Mouse (Mus musculus): ENCODE results near the gene Apol9b. TPM values are rescaled to one million over a fixed set of nuclear protein-coding genes. Genes with fewer than 3 reads are reported as not detected.
A peak's percentile ranks its signal among the peaks of the same experiment; 100 is the strongest.
"Not testable (repeated sequence)": the region's sequence is repeated elsewhere in the genome, so short reads cannot be mapped to it uniquely, and the experiment has no call there.

The Apol9b gene
- not detected in 2 replicates for polyA plus RNA-seq (2016; fragmentation: Nextera tagmentation; extraction: Ambion mirVana)

DNA sequence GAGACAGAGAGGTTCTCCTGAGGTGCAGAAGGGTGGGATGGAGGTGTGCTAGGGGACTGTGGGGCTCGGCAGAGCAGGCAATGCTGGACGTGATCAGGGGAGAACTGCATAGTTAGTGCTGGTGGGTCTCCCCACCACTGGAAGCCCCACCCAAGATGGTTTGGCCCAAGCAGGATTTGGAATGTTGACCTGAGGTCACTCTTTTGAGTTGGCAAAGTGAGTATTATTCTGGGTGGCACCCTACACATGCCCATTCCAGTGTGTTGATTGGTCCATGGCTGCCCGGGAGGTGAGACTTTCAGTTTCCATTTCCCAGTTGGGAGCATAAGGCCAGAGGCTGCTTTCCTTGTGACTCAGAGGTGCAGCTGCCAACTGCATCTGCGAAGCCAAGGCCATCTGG is at the start of gene Apol9b:
Gene Apol9b (plus strand): TSS at position 301 of the 400 bp plus-strand sequence.
- ATAC-seq (ENCODE audit: low FRiP score); H3K4me1 ChIP-seq; H3K9ac ChIP-seq; H3K36me3 ChIP-seq; H3K9me3 ChIP-seq (replicated peaks); H3K27me3 ChIP-seq; H3K4me2 ChIP-seq (replicated peaks); H3K4me3 ChIP-seq; H3K27ac ChIP-seq: not testable (repeated sequence)
- WGBS: 80% methylated on average over 1 of the region's 4 CpGs

DNA sequence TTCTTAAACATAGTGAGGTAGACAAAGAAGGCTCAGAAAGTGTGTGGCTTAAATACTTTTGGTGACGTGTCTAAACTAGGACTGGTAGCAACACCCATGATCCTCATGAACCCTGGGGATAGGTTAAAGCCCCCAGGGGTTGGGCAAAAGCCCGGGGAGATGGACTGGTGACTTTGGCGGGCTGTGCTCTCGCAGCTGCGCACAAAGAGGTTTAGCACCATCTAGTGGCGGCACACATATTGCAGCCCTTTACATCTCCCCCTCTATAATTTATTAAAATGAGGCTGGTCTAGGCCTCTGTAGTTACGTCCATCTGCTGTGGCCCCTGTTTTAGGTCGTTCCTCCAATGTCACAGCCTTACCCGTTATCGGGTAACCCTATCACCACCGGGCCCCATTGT is 44.9 kb upstream of the Apol9b start:
- not testable (repeated sequence) for H3K27me3 ChIP-seq; H3K4me1 ChIP-seq; H3K27ac ChIP-seq; H3K9me3 ChIP-seq (replicated peaks); H3K4me2 ChIP-seq (replicated peaks); H3K36me3 ChIP-seq; ATAC-seq (ENCODE audit: low FRiP score); H3K9ac ChIP-seq; H3K4me3 ChIP-seq
- WGBS: 20% methylated on average over 11 of the region's 11 CpGs

DNA sequence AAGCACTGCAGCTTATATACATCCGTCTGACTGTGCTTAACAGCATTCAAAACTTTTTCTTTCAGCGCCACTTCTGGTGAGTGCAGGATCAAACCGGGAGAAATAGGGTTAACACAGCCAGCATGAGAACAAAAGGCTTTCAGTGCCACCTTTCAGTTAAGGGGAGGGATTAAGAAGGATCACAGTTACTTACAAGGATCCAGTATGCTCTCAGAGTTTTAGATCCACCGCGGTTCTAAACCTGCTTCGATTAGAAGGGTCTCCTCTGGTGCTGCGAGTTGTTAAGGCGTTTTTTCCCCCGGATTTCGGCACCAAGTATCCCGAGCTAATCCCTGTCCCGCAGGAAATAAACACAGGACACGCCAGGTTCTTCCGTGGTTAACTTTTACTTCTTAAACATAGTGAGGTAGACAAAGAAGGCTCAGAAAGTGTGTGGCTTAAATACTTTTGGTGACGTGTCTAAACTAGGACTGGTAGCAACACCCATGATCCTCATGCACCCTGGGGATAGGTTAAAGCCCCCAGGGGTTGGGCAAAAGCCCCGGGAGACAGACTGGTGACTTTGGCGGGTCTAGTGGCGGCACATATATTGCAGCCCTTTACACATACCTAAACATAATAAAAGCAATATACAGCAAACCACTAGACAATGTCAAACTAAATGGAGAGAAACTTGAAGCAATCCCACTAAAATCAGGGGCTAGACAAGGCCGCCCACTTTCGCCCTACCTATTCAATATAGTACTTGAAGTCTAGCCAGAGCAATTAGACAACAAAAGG is 37.1 kb upstream of the Apol9b start:
- WGBS: 8% methylated on average over 19 of the region's 20 CpGs
- not testable (repeated sequence) for H3K4me1 ChIP-seq; H3K9me3 ChIP-seq (replicated peaks); H3K27me3 ChIP-seq; H3K27ac ChIP-seq; H3K36me3 ChIP-seq; ATAC-seq (ENCODE audit: low FRiP score)
- Histone ChIP-seq H3K4me3 (peak overlapping the region; percentile 17), H3K9ac (0 out of 2 replicates have a peak overlapping the region, but pooled peaks have one; percentile 15), H3K4me2 (replicated peaks) (peak overlapping the region; percentile 45)

DNA sequence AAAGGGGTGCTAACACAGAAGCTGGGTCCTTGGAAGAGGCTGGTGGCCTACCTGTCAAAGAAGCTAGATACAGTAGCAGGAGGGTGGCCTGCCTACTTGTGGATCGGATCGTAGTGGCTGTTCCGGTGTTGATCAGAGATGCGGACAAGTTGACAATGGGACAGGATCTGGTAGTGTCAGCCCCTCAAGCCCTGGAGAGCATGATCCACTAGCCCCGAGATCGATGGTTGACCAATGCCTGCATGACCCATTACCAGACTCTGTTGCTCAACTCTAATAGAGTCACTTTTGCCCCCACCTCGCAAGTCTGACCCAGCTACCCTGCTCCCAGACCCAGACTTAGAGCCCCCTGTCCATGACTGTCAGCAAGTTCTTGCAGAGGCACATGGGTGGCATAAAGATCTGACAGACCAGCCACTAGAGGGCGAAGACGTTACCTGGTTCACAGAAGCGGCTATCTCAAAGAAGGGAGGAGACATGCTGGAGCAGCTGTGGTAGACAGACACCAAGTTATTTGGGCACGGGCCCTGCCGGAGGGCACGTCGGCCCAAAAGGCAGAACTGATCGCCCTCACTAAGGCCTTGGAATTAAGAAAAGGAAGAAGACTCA is 34.0 kb upstream of the Apol9b start:
- 47% methylated on average over 11 of the region's 15 CpGs for WGBS
- not testable (repeated sequence) for H3K9me3 ChIP-seq (replicated peaks); H3K9ac ChIP-seq; H3K36me3 ChIP-seq; H3K4me1 ChIP-seq; ATAC-seq (ENCODE audit: low FRiP score); H3K4me3 ChIP-seq; H3K27me3 ChIP-seq; H3K4me2 ChIP-seq (replicated peaks); H3K27ac ChIP-seq

DNA sequence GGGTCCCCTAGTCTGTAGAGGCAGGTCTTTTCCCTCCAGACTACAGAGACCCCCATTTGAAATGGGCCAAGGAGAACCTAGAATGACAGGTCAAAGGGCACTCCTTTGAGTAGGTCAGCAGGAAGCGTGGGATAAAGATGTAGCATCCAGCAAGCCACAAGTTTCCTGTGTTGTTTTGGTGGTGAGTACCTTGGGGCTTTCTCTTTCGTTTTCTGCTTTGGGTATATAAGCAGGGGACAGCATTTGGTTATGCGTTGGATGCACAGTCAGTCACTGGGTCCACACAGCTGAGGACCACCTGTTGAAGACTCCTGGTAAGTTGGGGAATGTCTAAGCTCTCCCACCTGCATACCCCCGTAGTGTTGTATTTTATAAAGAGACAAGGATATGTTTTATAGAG is 30.2 kb upstream of the Apol9b start, which contains the start of gene Apol7e:
Gene Apol7e (plus strand): TSS at position 202 of the 400 bp plus-strand sequence.
- H3K4me2 ChIP-seq (replicated peaks); H3K9ac ChIP-seq; ATAC-seq (ENCODE audit: low FRiP score); H3K27me3 ChIP-seq; H3K4me3 ChIP-seq; H3K9me3 ChIP-seq (replicated peaks); H3K4me1 ChIP-seq; H3K27ac ChIP-seq; H3K36me3 ChIP-seq: not testable (repeated sequence)
- 79% methylated on average over 4 of the region's 4 CpGs for WGBS

DNA sequence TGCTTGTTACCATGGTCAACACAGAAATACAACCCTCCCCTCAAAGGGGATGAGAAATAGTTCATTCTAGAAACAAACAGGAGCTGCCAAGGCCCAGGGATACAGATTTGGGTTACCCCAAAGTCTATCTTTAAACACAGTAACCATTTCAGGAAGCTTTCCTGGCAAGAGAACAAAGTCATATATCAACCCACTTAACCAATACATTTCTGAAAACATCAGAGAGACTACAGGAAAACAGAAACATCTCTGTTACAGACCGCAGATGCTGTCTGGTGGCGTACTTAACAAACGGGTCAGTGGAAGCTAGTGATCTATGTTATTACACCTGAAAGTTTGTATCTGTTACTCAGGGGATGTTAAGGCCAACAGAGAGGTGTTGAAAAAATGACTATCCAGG is 23.5 kb upstream of the Apol9b start:
- not testable (repeated sequence) for H3K27ac ChIP-seq; H3K27me3 ChIP-seq; H3K4me1 ChIP-seq; H3K9ac ChIP-seq; H3K4me3 ChIP-seq; H3K4me2 ChIP-seq (replicated peaks); H3K36me3 ChIP-seq; ATAC-seq (ENCODE audit: low FRiP score); H3K9me3 ChIP-seq (replicated peaks)
- WGBS: 89% methylated on average over 3 of the region's 3 CpGs

DNA sequence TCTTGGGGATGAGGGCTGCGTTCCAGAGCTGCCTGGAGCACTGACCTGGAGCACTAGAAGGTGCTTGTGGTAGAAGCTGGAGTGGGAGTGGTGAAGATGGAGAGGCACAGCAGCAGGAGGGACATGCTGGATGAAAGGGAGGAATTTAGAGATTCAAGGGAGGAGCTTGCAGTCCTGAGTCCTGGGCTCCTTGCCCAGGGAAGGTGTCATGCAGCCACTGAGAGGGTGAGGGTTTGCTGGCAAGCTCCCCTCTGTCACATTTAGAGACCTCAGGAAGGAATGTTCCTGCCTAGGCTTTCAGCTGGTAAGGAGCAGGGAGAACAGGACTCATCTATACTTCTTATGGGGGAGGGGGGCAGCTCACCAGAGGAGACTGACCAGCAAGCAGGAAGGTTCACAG is 19.9 kb upstream of the Apol9b start:
- not testable (repeated sequence) for H3K27ac ChIP-seq; ATAC-seq (ENCODE audit: low FRiP score); H3K9me3 ChIP-seq (replicated peaks); H3K36me3 ChIP-seq; H3K9ac ChIP-seq; H3K27me3 ChIP-seq; H3K4me3 ChIP-seq; H3K4me1 ChIP-seq; H3K4me2 ChIP-seq (replicated peaks)
- WGBS: 83% methylated on average over 1 of the region's 1 CpGs

DNA sequence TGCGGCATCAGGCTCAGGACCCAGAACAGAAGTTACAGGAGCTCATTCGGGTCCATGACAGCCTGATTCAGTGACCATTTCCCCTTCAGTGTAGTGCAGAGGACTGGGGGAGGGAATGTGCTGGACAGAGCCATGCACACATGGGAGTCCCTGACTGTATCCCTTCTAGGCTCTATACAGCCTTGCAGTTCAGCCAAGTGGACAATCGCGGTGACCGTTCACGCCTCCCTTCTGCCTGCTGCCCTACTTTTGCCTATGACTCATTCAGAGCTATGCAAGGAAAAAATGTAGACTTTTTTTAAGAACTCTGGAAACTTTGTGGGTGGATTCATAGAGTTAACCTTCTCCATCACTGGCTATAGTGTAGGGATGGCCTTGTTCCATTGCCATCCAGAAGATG is 10.6 kb upstream of the Apol9b start:
- not testable (repeated sequence) for H3K4me2 ChIP-seq (replicated peaks); H3K4me3 ChIP-seq; ATAC-seq (ENCODE audit: low FRiP score); H3K4me1 ChIP-seq; H3K27ac ChIP-seq; H3K9ac ChIP-seq; H3K9me3 ChIP-seq (replicated peaks); H3K27me3 ChIP-seq; H3K36me3 ChIP-seq
- 92% methylated on average over 4 of the region's 6 CpGs for WGBS

DNA sequence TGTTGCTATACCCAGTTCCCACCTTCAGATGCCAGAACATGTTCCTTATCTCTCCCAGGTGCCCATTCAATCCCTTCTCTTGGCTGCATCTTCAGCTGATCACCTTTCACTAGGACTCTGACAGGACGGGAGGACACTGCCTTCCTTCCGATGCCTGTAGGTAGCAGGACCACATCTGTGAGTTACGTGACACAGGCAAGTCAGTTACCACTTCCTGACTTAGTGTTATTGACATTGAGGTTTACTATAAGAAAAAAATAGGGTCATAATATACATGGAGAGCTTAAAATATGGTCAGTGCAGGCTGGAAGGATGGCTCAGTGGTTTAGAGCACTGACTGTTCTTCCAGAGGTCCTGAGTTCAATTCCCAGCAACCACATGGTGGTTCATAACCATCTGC is 7.3 kb upstream of the Apol9b start:
- not testable (repeated sequence) for H3K9ac ChIP-seq; H3K4me1 ChIP-seq; H3K9me3 ChIP-seq (replicated peaks); H3K4me3 ChIP-seq; H3K27ac ChIP-seq; H3K36me3 ChIP-seq; H3K27me3 ChIP-seq; ATAC-seq (ENCODE audit: low FRiP score); H3K4me2 ChIP-seq (replicated peaks)
- WGBS: no CpG with 5 or more reads among the region's 3 CpGs

DNA sequence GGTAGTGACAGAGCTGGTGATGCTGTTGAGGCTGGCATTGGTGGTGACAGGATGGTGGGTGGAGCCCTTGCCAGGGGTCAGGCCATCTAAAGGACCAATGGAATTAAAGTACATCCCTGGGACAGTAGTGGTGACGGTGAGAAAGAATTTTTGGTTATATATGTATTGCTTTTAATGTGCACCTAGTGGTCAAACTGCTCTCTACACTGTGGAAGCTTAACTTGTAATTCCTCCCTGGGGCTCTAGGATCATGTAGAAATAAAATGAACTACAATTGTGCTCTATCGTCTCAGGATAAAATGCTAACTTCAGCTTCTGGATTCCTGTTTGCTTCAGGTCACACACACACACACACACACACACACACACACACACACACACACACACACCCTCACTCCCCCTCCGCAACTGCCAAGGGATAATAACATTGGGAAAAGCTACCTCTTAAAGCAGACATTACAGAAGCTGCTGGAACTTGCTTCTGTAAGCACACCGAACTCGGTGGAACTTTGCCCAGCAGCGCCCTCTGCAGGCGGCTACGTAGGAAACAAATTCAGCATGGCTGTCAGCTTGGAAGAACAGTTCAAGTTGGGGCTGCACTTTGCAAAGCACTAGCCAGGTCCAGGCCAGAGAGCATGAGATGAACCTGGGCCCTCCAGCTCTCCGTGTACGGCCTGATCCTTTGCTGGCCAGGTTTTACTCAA is 4.5 kb upstream of the Apol9b start:
- 41% methylated on average over 2 of the region's 10 CpGs for WGBS
- not testable (repeated sequence) for H3K27ac ChIP-seq; H3K9me3 ChIP-seq (replicated peaks)

DNA sequence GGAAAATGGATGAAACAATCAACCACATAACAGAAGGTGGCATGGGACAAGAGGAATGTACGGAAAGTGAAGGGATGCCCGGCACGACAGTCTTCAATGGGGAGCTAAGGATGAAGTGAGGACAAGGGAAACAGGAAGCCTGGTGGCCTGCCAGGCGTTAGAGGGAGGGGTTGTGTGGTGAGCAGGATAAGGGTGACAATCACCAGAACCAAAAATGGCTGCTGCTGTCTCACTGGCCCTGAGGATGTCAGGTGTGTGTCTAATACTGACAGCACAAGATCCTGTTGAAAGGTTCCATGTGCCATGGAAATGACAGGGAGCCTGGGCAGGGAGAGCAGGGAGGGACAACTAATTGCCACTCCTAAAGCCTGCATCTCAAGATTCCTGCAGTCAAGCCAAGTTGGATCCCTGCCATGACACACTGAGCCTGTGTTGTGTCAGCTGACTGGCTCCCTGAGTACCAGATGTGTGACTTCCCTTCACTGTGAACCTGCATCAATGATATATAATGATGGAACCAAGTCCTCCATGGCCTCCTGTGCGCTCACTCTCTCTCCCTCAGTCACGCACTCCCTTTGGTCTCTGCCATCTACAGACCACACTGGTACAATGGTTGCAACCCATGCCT is 3.3 kb upstream of the Apol9b start:
- not testable (repeated sequence) for ATAC-seq (ENCODE audit: low FRiP score); H3K4me2 ChIP-seq (replicated peaks); H3K4me3 ChIP-seq; H3K9ac ChIP-seq; H3K4me1 ChIP-seq; H3K27me3 ChIP-seq; H3K36me3 ChIP-seq; H3K27ac ChIP-seq; H3K9me3 ChIP-seq (replicated peaks)
- WGBS: 82% methylated on average over 6 of the region's 6 CpGs

More for the DNA sequence above, 4.5 kb upstream of the Apol9b start:
- not testable (repeated sequence) for H3K27me3 ChIP-seq; H3K4me3 ChIP-seq; H3K4me1 ChIP-seq; H3K36me3 ChIP-seq; H3K9ac ChIP-seq; ATAC-seq (ENCODE audit: low FRiP score); H3K4me2 ChIP-seq (replicated peaks)

DNA sequence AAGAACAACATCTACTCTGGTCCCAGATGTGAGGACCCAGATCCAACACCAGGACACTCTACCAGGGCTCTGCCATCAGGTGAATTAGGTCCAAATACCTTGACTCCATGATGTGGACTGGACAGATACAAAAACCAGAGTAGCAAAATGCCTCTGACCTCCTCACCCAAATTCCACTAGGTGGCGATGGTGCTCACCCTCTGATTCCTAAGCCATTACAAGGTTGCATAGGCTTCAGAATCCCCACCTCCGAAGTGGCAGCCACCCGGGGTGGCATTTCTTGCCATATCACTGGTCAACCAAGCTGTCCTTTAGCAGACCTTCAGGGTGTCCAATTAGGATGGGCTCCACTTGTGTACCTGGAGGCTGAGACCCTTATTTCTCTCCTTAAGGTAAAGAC is 1.7 kb upstream of the Apol9b start:
- ATAC-seq (ENCODE audit: low FRiP score): not testable (repeated sequence)
- WGBS: 17% methylated on average over 3 of the region's 3 CpGs

More for the DNA sequence above, 1.7 kb upstream of the Apol9b start:
- not testable (repeated sequence) for H3K4me1 ChIP-seq; H3K4me2 ChIP-seq (replicated peaks); H3K36me3 ChIP-seq; H3K27ac ChIP-seq; H3K9me3 ChIP-seq (replicated peaks); H3K27me3 ChIP-seq; H3K4me3 ChIP-seq; H3K9ac ChIP-seq
